Mouse (Mus musculus): ENCODE results near the gene Mdc1. TPM values are rescaled to one million over a fixed set of nuclear protein-coding genes. Genes with fewer than 3 reads are reported as not detected.
"Not testable (repeated sequence)": the region's sequence is repeated elsewhere in the genome, so short reads cannot be mapped to it uniquely, and the experiment has no call there.

The Mdc1 gene
- polyA plus RNA-seq, 1 experiment from 2014 or later: 20.6 TPM

DNA sequence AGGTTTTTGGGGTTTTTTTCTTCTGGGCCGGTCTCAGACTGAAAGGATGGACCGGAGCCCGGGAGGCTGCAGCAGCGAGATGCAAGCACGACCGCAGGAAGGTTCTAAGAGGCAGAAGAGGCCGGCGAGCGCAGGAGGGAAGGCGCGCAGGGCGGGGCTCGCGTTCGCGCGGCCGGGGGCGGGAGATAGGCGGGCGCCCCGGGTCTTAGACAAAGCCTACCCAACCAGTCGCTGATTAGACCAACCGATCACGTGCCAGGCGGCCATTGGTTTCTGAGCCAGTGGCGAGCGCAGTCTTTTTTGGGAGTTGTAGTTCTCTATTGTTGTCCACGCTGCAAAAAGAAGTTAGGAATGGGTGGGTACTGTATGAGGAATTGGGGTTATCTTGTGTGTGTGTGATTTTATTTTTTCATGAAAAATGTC, 3.2 kb upstream of the Mdc1 start, which contains the start of gene Tubb5:
Gene Tubb5, minus strand, starts transcription at position 185 of the 423 bp plus-strand sequence.
- ATAC-seq (ENCODE audit: low read depth): peak; percentile 80
- Histone ChIP-seq H3K9me3 (ENCODE audit: control insufficient read depth, low read length) (no peaks in the 10 kb centered on the region), H3K4me2 (ENCODE audit: low read depth, low read length) (peak within 1 kb of the TSS; percentile 86), H3K27ac (ENCODE audit: low read length) (peak within 1 kb of the TSS; percentile 100), H3K27me3 (ENCODE audit: control insufficient read depth, insufficient read depth, low read depth, low read length) (no peaks in the 10 kb centered on the region), H3K4me3 (ENCODE audit: low read length) (peak within 1 kb of the TSS; percentile 90), H3K4me1 (replicated peaks; ENCODE audit: control insufficient read depth, insufficient read depth, low read length) (peaks cover 37% of the 10 kb centered on the region), H3K36me3 (ENCODE audit: control insufficient read depth, insufficient read depth, low read length) (peaks cover 37% of the 10 kb centered on the region), H3K9ac (ENCODE audit: low read length) (peak within 1 kb of the TSS; percentile 82)
- under 1% methylated on average over 29 of the region's 29 CpGs for WGBS

GRCm38 (mm10) chr17:35838570-35838969, 2.7 kb upstream of the Mdc1 start:
- H3K4me1 ChIP-seq (replicated peaks; ENCODE audit: control insufficient read depth, insufficient read depth, low read length): peaks cover 38% of the 10 kb centered on the region
- peak overlapping the region; percentile 85 for H3K27ac ChIP-seq (ENCODE audit: low read length)
- no peaks in the 10 kb centered on the region for H3K27me3 ChIP-seq (ENCODE audit: control insufficient read depth, insufficient read depth, low read depth, low read length)
- no peak for ATAC-seq (ENCODE audit: low read depth)
- H3K9me3 ChIP-seq (ENCODE audit: control insufficient read depth, low read length): no peaks in the 10 kb centered on the region
- peaks cover 32% of the 10 kb centered on the region for H3K36me3 ChIP-seq (ENCODE audit: control insufficient read depth, insufficient read depth, low read length)
- peak overlapping the region; percentile 90 for H3K4me3 ChIP-seq (ENCODE audit: low read length)
- H3K4me2 ChIP-seq (ENCODE audit: low read depth, low read length): peak overlapping the region; percentile 86
- H3K9ac ChIP-seq (ENCODE audit: low read length): peak overlapping the region; percentile 62
- under 1% methylated on average over 5 of the region's 5 CpGs for WGBS

GRCm38 (mm10) chr17:35839002-35839401, 2.3 kb upstream of the Mdc1 start:
- 39% methylated on average over 3 of the region's 3 CpGs for WGBS

GRCm38 (mm10) chr17:35840561-35840960, 754 bp upstream of the Mdc1 start:
- ATAC-seq (ENCODE audit: low read depth): no peak
- Histone ChIP-seq H3K27ac (ENCODE audit: low read length) (peak overlapping the region; percentile 43; the same call in 1 of the 2 replicates), H3K4me1 (replicated peaks; ENCODE audit: control insufficient read depth, insufficient read depth, low read length) (peaks cover 22% of the 10 kb centered on the region), H3K4me3 (ENCODE audit: low read length) (peak overlapping the region; percentile 75), H3K4me2 (ENCODE audit: low read depth, low read length) (peak overlapping the region; percentile 53), H3K27me3 (ENCODE audit: control insufficient read depth, insufficient read depth, low read depth, low read length) (no peaks in the 10 kb centered on the region), H3K36me3 (ENCODE audit: control insufficient read depth, insufficient read depth, low read length) (peaks cover 18% of the 10 kb centered on the region), H3K9me3 (ENCODE audit: control insufficient read depth, low read length) (no peaks in the 10 kb centered on the region), H3K9ac (ENCODE audit: low read length) (peak overlapping the region; percentile 59)
- 49% methylated on average over 14 of the region's 14 CpGs for WGBS

More at GRCm38 (mm10) chr17:35839002-35839401, 2.3 kb upstream of the Mdc1 start:
- Histone ChIP-seq H3K4me1 (replicated peaks; ENCODE audit: control insufficient read depth, insufficient read depth, low read length) (peaks cover 33% of the 10 kb centered on the region), H3K27ac (ENCODE audit: low read length) (peak overlapping the region; percentile 85), H3K36me3 (ENCODE audit: control insufficient read depth, insufficient read depth, low read length) (peaks cover 28% of the 10 kb centered on the region), H3K4me2 (ENCODE audit: low read depth, low read length) (peak overlapping the region; percentile 86), H3K4me3 (ENCODE audit: low read length) (peak overlapping the region; percentile 90), H3K9ac (ENCODE audit: low read length) (peak overlapping the region; percentile 62)
- not testable (repeated sequence) for H3K27me3 ChIP-seq (ENCODE audit: control insufficient read depth, insufficient read depth, low read depth, low read length); H3K9me3 ChIP-seq (ENCODE audit: control insufficient read depth, low read length); ATAC-seq (ENCODE audit: low read depth)

DNA sequence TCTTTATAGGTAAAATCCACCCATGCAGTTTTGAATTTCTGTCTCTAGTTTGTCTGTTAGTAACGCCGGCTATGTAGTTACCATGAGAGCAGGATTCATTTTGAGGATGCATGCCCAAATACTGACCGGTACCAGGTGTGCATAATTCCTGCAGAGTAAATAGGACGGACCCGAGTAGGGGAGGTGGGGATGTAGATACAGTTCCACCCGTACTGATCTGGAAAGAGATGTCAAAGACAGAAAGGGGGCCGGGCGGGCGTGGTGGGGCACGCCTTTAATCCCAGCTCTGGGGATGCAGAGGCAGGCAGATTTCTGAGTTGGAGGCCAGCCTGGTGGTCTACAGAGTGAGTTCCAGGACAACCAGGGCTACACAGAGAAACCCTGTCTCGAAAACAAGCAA, 691 bp downstream of the Mdc1 start:
- ATAC-seq (ENCODE audit: low read depth): no peak
- Histone ChIP-seq H3K4me3 (ENCODE audit: low read length) (peak overlapping the region; percentile 75), H3K9ac (ENCODE audit: low read length) (peak overlapping the region; percentile 73), H3K4me2 (ENCODE audit: low read depth, low read length) (peak overlapping the region; percentile 68), H3K27me3 (ENCODE audit: control insufficient read depth, insufficient read depth, low read depth, low read length) (no peaks in the 10 kb centered on the region), H3K4me1 (replicated peaks; ENCODE audit: control insufficient read depth, insufficient read depth, low read length) (peaks cover 13% of the 10 kb centered on the region), H3K9me3 (ENCODE audit: control insufficient read depth, low read length) (no peaks in the 10 kb centered on the region), H3K36me3 (ENCODE audit: control insufficient read depth, insufficient read depth, low read length) (peaks cover 14% of the 10 kb centered on the region), H3K27ac (ENCODE audit: low read length) (peak overlapping the region; percentile 86)
- whole genome bisulfite sequencing: 15% methylated on average over 11 of the region's 11 CpGs

GRCm38 (mm10) chr17:35843514-35843913, 2.2 kb downstream of the Mdc1 start:
- Histone ChIP-seq H3K27ac (ENCODE audit: low read length) (no peak overlapping the region), H3K4me2 (ENCODE audit: low read depth, low read length) (no peak overlapping the region), H3K4me3 (ENCODE audit: low read length) (no peak overlapping the region), H3K9me3 (ENCODE audit: control insufficient read depth, low read length) (no peaks in the 10 kb centered on the region), H3K4me1 (replicated peaks; ENCODE audit: control insufficient read depth, insufficient read depth, low read length) (peaks cover 13% of the 10 kb centered on the region), H3K36me3 (ENCODE audit: control insufficient read depth, insufficient read depth, low read length) (peaks cover 28% of the 10 kb centered on the region), H3K27me3 (ENCODE audit: control insufficient read depth, insufficient read depth, low read depth, low read length) (no peaks in the 10 kb centered on the region), H3K9ac (ENCODE audit: low read length) (no peak overlapping the region)
- 92% methylated on average over 3 of the region's 3 CpGs for WGBS
- ATAC-seq (ENCODE audit: low read depth): no peak

DNA sequence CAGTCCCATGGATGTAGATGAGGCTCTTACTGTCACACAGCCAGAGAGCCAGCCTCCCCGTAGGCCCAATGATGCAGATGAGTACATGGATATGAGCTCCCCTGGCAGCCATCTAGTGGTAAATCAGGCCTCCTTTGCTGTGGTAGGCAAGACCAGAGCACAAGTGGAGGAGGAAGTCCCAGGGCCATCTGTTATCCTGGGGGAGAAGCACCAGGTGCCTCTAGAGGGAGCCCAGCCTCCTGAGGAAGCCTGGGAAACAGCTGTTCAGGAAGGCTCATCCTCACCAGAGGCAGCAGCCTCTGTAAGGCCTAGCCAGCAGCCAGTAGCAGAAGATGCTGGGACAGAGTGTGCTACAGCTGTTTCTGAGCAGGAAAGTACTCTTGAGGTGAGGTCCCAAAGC, 6.8 kb downstream of the Mdc1 start:
- no peaks in the 10 kb centered on the region for H3K27me3 ChIP-seq (ENCODE audit: control insufficient read depth, insufficient read depth, low read depth, low read length)
- H3K4me2 ChIP-seq (ENCODE audit: low read depth, low read length): no peak overlapping the region
- peaks cover 61% of the 10 kb centered on the region for H3K36me3 ChIP-seq (ENCODE audit: control insufficient read depth, insufficient read depth, low read length)
- no peak overlapping the region for H3K9ac ChIP-seq (ENCODE audit: low read length)
- ATAC-seq (ENCODE audit: low read depth): no peak; the same call in 1 of the 2 replicates
- H3K4me1 ChIP-seq (replicated peaks; ENCODE audit: control insufficient read depth, insufficient read depth, low read length): peaks cover 1% of the 10 kb centered on the region; the same call in 1 of the 2 replicates
- H3K9me3 ChIP-seq (ENCODE audit: control insufficient read depth, low read length): no peaks in the 10 kb centered on the region
- 75% methylated on average over 1 of the region's 1 CpGs for WGBS
- H3K27ac ChIP-seq (ENCODE audit: low read length): no peak overlapping the region
- H3K4me3 ChIP-seq (ENCODE audit: low read length): no peak overlapping the region

GRCm38 (mm10) chr17:35850974-35851373, 9.7 kb downstream of the Mdc1 start:
- Histone ChIP-seq H3K36me3 (ENCODE audit: control insufficient read depth, insufficient read depth, low read length) (peaks cover 64% of the 10 kb centered on the region), H3K9me3 (ENCODE audit: control insufficient read depth, low read length) (no peaks in the 10 kb centered on the region)
- WGBS: 89% methylated on average over 3 of the region's 3 CpGs

DNA sequence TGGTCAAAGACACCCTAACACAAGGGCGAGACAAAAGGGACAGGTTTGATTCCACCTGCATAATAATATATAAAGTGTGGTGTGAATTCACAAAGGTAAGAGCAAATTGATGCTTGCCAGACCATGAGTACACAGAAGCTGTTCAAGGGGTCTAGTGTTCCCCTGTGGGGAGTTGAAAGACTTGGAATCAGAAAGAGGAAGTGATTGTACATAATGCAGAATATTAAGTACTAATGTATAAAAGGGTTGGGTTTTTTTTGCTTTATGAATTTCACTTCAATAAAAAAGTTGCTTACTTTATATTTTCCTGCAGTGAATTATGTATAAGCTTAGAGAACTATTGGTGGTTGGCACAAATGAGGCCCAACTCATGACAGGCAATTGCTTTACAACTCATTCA, 18.1 kb downstream of the Mdc1 start:
- peaks cover 18% of the 10 kb centered on the region for H3K36me3 ChIP-seq (ENCODE audit: control insufficient read depth, insufficient read depth, low read length)
- no peak for ATAC-seq (ENCODE audit: low read depth)
- WGBS: 90% methylated on average over 1 of the region's 1 CpGs

More at GRCm38 (mm10) chr17:35850974-35851373, 9.7 kb downstream of the Mdc1 start:
- no peak overlapping the region for H3K27ac ChIP-seq (ENCODE audit: low read length)
- H3K4me3 ChIP-seq (ENCODE audit: low read length): no peak overlapping the region
- H3K27me3 ChIP-seq (ENCODE audit: control insufficient read depth, insufficient read depth, low read depth, low read length): no peaks in the 10 kb centered on the region
- no peak overlapping the region for H3K4me2 ChIP-seq (ENCODE audit: low read depth, low read length)
- no peak for ATAC-seq (ENCODE audit: low read depth)
- no peaks in the 10 kb centered on the region for H3K4me1 ChIP-seq (replicated peaks; ENCODE audit: control insufficient read depth, insufficient read depth, low read length)
- H3K9ac ChIP-seq (ENCODE audit: low read length): no peak overlapping the region

More for the DNA sequence above, 18.1 kb downstream of the Mdc1 start:
- Histone ChIP-seq H3K4me3 (ENCODE audit: low read length) (no peak overlapping the region), H3K4me2 (ENCODE audit: low read depth, low read length) (no peak overlapping the region), H3K27ac (ENCODE audit: low read length) (no peak overlapping the region), H3K4me1 (replicated peaks; ENCODE audit: control insufficient read depth, insufficient read depth, low read length) (peaks cover 8% of the 10 kb centered on the region), H3K27me3 (ENCODE audit: control insufficient read depth, insufficient read depth, low read depth, low read length) (no peaks in the 10 kb centered on the region), H3K9ac (ENCODE audit: low read length) (no peak overlapping the region), H3K9me3 (ENCODE audit: control insufficient read depth, low read length) (no peaks in the 10 kb centered on the region)
